Mouse (Mus musculus) kidney, adult 2 months (tissue): ENCODE data around the gene Tspan6.

Experiments
- CTCF ChIP-seq: fragments of 200-500 bp; conservative IDR thresholded peaks from 2 replicates; pipeline ENCODE4 v1.5.1; 2011; ENCODE audit warnings: low read depth, mild to moderate bottlenecking, control low read depth, low read length, moderate library complexity, mixed read lengths; ENCODE audit not compliant: insufficient read depth, insufficient read length
- POLR2A ChIP-seq: fragments of 200-500 bp; IDR thresholded peaks from one replicate; pipeline ENCODE4 v1.6.1; 2011; ENCODE audit warnings: low read depth, low read length, control low read depth

GRCm38 (mm10) chrX:133908261-133908660 is 10.0 kb upstream of the Tspan6 start, which contains the start of gene Srpx2:
- no peak for TF ChIP-seq POLR2A
- no peak for TF ChIP-seq CTCF
